Mouse (Mus musculus) intestine, postnatal 0 days (tissue): ENCODE results near the gene Zhx3. TPM values are rescaled to one million over a fixed set of nuclear protein-coding genes. Genes with fewer than 3 reads are reported as not detected.

Experiments
- ATAC-seq: fragments of 200-750 bp; cut with Nextera tagmentation; 2 replicates; pipeline ENCODE4 v1.8.0; 2017; ENCODE audit warnings: mild to moderate bottlenecking, moderate TSS enrichment, moderate library complexity
- H3K27ac ChIP-seq: fragments of 300-500 bp; sonication (generic); 2 replicates; pipeline ENCODE4 v1.5.1; 2014; ENCODE audit warnings: mild to moderate bottlenecking, low read depth, low read length, moderate library complexity
- H3K27me3 ChIP-seq: fragments of 300-500 bp; sonication (generic); replicated peaks from 2 replicates; pipeline ENCODE4 v1.6.1; 2014; ENCODE audit warnings: low read length, mixed read lengths; ENCODE audit not compliant: control insufficient read depth, insufficient read depth
- H3K36me3 ChIP-seq: fragments of 300-500 bp; sonication (generic); 2 replicates; pipeline ENCODE4 v1.6.1; 2014; ENCODE audit warnings: mild to moderate bottlenecking, moderate library complexity; ENCODE audit not compliant: control insufficient read depth, insufficient read depth
- H3K4me1 ChIP-seq: fragments of 300-500 bp; sonication (generic); replicated peaks from 2 replicates; pipeline ENCODE4 v1.6.1; 2014; ENCODE audit warnings: antibody characterized with exemption, low read length, mixed read lengths; ENCODE audit not compliant: control insufficient read depth, insufficient read depth
- H3K4me2 ChIP-seq: fragments of 300-500 bp; sonication (generic); replicated peaks from 2 replicates; pipeline ENCODE4 v1.6.1; 2014; ENCODE audit warnings: low read depth, mild to moderate bottlenecking, moderate library complexity
- H3K4me3 ChIP-seq: fragments of 300-500 bp; sonication (generic); 2 replicates; pipeline ENCODE4 v1.5.1; 2014; ENCODE audit warnings: low read depth, low read length
- H3K9ac ChIP-seq: fragments of 300-500 bp; sonication (generic); 2 replicates; pipeline ENCODE4 v1.6.1; 2014; ENCODE audit warnings: mild to moderate bottlenecking, low read depth, low read length
- H3K9me3 ChIP-seq: fragments of 300-500 bp; sonication (generic); 2 replicates; pipeline ENCODE4 v1.6.1; 2016; ENCODE audit warnings: mixed run types; ENCODE audit not compliant: control insufficient read depth
- CTCF ChIP-seq: sonication (generic); IDR thresholded peaks from 2 replicates; pipeline ENCODE4 v1.5.1; 2016; ENCODE audit warnings: low read depth, mild to moderate bottlenecking, control low read depth, antibody characterized with exemption, moderate library complexity
- WGBS: fragments of 180-500 bp; shearing (Covaris S2); extraction: QIAGEN DNeasy Blood & Tissue Kit; methylation state at CpG from one replicate; pipeline ENCODE4 v1.1.7; 2014; 5-methylcytosine and 5-hydroxymethylcytosine counted together
- polyA plus RNA-seq: library from polyadenylated mRNA; unstranded; fragments of >200 nt; fragmentation: Nextera tagmentation; extraction: Ambion mirVana; gene quantifications from 2 replicates; pipeline ENCODE4 v1.2.1, GENCODE M21; 2015

Gene Zhx3
- polyA plus RNA-seq, 1 experiment from 2014 or later: 3.5 TPM

DNA sequence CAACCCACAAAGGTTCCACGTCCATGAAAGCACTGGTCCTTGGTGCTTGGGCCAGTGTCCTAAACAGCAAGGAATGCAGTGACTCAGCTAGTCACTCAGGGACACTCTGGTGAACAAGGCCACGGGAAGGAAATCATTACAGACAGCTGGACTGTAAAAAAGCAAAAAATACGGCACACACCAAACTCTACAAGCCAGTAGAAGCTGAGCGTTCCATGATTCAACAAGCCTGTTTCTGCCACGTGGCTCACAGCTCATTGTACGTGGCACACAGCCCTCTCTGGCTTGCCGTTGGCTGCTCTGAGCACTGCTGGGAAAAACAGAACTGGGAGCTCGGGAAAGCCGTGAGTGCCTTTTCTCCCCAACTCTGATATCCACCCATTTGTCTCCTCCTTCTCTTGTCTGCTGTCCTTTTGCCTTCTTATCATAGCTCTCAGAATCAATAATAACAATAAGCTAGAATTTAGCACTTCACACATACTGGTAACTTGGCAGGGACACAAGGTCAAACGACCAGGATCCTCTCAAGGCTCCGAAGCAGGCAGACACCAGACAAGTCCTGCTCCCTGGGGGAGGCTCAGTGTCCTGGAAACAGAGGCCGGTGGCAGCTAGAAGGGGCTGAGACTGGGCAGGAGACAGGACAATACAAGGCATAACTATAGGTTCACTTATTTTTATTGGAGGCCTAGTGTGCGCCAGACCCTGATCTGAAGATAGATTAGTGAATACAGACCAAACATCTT, 7.8 kb upstream of the Zhx3 start, which contains the start of gene Lpin3:
TSS of gene Lpin3 (plus strand) at position 218 of the 743 bp plus-strand sequence.
- no peak for TF ChIP-seq CTCF
- Histone ChIP-seq H3K4me2 (no peak within 1 kb of the TSS), H3K36me3 (no peaks in the 10 kb centered on the region), H3K9me3 (no peaks in the 10 kb centered on the region), H3K4me3 (no peak within 1 kb of the TSS), H3K9ac (no peak within 1 kb of the TSS), H3K27ac (no peak within 1 kb of the TSS), H3K4me1 (no peaks in the 10 kb centered on the region), H3K27me3 (no peaks in the 10 kb centered on the region)
- 59% methylated on average over 13 of the region's 13 CpGs for WGBS
- no peak for ATAC-seq

DNA sequence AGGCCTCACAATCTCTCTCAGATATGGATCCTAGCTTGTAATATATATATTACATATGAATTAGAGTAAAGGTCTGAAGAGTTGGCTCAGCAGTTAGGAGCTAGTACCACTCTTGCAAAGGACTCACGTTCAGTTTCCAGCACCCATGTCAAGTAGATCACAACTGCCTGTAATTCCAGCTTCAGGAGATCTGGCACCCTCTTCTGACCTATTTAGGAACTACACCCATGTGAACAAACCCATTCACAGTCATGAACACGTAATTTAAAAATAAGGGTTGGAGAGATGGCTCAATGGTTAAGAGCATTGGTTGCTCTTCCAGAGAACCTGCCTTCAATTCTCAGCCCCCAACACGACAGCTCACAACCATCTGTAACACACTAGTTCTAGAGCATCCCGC, 3.3 kb upstream of the Zhx3 start:
- Histone ChIP-seq H3K4me1 (no peaks in the 10 kb centered on the region), H3K9me3 (no peaks in the 10 kb centered on the region), H3K27me3 (no peaks in the 10 kb centered on the region), H3K4me2 (no peak overlapping the region), H3K27ac (no peak overlapping the region), H3K4me3 (no peak overlapping the region), H3K36me3 (no peaks in the 10 kb centered on the region), H3K9ac (no peak overlapping the region)
- WGBS: 91% methylated on average over 4 of the region's 4 CpGs
- TF ChIP-seq CTCF: peak; percentile 66
- no peak for ATAC-seq

DNA sequence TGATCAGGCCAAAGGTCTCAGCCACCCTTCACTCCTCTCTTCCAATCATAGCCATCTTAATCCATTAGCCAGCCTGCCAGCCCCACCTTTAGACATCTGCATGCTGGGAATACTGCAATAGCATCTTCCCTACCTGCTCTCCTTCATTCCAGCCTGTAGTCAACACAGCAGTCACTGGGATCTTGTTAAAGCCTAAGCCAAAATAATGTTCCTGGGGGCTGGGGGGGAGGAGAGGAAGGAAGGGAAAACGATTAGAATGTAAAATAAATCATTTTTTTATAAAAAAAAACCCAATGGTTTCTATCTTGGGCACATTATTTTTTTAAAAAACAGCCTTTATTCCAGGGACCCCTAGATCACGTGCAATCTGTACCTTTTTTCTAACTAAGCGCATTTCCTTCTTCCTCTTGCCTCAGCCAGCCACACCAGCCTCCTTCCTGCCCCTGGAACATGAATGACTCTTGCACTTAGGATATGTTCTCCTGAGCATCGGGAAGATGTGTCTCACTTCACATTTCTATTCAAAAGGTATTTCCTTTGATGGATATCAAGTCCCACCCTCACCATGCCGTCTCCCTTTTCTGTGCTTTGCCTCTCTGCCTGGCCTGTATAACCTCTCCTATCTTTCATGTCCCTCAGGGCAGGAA, 1.6 kb upstream of the Zhx3 start:
- ATAC-seq: no peak
- H3K9me3 ChIP-seq: no peaks in the 10 kb centered on the region
- no peaks in the 10 kb centered on the region for H3K36me3 ChIP-seq
- no peak overlapping the region for H3K9ac ChIP-seq
- H3K4me2 ChIP-seq: no peak overlapping the region
- H3K4me1 ChIP-seq: no peaks in the 10 kb centered on the region
- H3K4me3 ChIP-seq: no peak overlapping the region
- TF ChIP-seq CTCF: no peak
- WGBS: 78% methylated on average over 5 of the region's 5 CpGs
- no peaks in the 10 kb centered on the region for H3K27me3 ChIP-seq
- H3K27ac ChIP-seq: no peak overlapping the region

DNA sequence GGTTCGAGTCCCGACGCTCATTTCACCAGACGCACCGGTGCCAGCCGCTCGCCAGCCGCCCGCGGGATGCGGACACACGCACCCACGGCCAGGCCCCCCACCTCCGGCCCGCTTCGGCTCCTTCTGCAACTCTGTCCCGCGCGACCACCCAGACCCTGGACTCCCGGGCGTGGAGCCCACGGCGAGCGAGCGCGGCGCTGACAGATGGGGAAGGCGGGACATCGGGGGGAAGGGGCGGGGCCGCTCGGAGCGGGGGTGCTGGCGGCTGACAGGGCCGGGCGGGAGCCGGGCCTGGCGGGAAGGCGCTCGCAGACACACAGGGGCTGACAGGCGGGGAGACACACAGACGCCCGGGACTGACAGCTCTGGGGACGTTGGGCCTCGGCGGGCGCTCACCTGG, 403 bp downstream of the Zhx3 start:
- no peaks in the 10 kb centered on the region for H3K9me3 ChIP-seq
- H3K4me2 ChIP-seq: peak overlapping the region; percentile 88
- no peaks in the 10 kb centered on the region for H3K36me3 ChIP-seq
- H3K4me3 ChIP-seq: peak overlapping the region; percentile 91
- H3K4me1 ChIP-seq: no peaks in the 10 kb centered on the region
- H3K27ac ChIP-seq: peak overlapping the region; percentile 93
- H3K27me3 ChIP-seq: no peaks in the 10 kb centered on the region
- H3K9ac ChIP-seq: peak overlapping the region; percentile 95
- ATAC-seq: peak; percentile 81
- 0% methylated on average over 33 of the region's 47 CpGs for WGBS
- no peak for TF ChIP-seq CTCF

DNA sequence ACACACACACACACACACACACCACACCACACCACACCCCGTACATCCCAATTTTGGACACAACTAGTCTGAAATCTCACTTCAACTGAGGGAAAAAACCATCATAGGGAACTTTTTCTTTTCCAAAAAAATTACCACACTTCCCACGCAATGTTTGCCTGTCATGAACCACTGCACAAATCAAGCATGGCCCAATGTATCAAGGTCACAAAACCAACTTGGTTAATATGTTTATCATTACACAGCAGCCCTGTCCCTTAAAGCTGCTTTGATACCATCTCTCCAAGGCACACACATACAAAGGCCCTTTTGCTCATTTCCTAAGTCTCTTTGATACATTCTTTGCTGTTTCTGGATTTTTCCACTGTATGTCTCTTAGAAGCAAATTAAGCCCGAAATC, 1.5 kb downstream of the Zhx3 start:
- Histone ChIP-seq H3K4me3 (no peak overlapping the region), H3K4me2 (no peak overlapping the region; the same call in 1 of the 2 replicates), H3K9ac (no peak overlapping the region), H3K4me1 (no peaks in the 10 kb centered on the region), H3K27ac (no peak overlapping the region), H3K9me3 (no peaks in the 10 kb centered on the region), H3K27me3 (no peaks in the 10 kb centered on the region), H3K36me3 (no peaks in the 10 kb centered on the region)
- no peak for ATAC-seq
- TF ChIP-seq CTCF: no peak
- 81% methylated on average over 3 of the region's 3 CpGs for WGBS

DNA sequence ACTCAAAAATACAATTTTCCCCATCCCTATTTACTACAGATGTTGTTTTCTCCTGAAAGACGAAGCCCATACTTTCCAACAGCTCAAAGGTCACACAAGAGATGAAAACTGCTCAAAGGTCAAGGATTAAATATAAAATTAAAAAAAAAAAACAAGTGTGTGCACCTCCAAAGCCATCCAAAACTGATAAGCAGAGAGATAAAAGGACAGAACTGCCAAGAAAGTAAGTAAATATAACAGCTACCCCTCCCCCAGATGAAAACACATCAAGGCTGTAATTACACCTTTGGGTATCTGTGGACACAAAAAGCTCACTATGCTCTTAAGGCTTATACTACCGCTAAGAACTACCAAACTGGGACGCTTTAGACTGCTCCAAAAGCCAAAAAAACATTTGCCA, 3.4 kb downstream of the Zhx3 start:
- no peak for TF ChIP-seq CTCF
- Histone ChIP-seq H3K27ac (no peak overlapping the region), H3K9ac (no peak overlapping the region), H3K4me1 (no peaks in the 10 kb centered on the region), H3K4me3 (no peak overlapping the region), H3K27me3 (no peaks in the 10 kb centered on the region), H3K4me2 (no peak overlapping the region), H3K9me3 (no peaks in the 10 kb centered on the region), H3K36me3 (no peaks in the 10 kb centered on the region)
- WGBS: 60% methylated on average over 3 of the region's 3 CpGs
- no peak for ATAC-seq
